Mouse (Mus musculus) liver, adult 2 months (tissue): ENCODE measurements around the gene Igfbp7.

Experiments
- CTCF ChIP-seq: fragments of 200-500 bp; IDR thresholded peaks from 2 replicates; pipeline ENCODE4 v1.5.1; 2011; ENCODE audit warnings: low read depth, low read length, control low read depth
- POLR2A ChIP-seq: fragments of 200-500 bp; IDR thresholded peaks from 2 replicates; pipeline ENCODE4 v1.6.1; 2011; ENCODE audit warnings: low read length, control low read depth; ENCODE audit not compliant: insufficient read depth; ENCODE audit errors: extremely low read depth

DNA sequence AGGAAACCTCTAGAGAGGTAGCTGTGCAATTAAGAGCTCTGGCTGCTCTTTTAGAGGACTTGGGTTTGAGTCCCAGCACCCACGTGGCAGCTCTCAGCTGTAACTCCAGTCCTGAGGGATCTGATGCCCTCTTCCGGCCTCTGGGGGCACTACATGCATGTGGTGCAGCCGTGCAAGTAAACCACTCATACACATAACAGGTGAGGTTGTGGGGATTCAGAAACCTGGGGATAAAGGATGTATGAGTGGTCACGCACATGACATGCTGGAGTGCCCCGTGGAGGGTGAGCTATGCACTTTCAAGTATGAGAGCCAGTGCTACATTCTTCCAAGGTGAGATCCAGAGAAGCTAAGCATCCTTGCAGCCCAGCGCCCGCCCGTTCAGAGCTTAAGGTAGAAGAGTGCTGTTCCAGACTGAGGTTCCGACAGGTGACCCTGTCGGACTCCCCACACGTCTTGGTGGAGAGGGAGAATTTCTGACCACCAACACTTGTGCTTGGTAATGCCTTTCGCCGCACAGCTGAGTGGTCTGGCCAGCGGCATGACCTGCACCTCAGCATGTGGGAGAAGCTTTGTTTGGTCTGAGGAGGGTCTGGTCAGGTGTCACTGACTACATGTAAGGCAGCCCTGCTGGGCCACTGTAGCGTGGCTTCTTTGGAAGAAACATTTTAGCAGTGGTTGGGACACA lies 57.7 kb downstream of the Igfbp7 start:
- TF ChIP-seq CTCF = no peak
- no peak for TF ChIP-seq POLR2A
